Mouse (Mus musculus) brain, embryonic 14.5 days (tissue): ENCODE data around the gene Sugct.

Experiments used
- CTCF ChIP-seq: fragments of 200-500 bp; IDR thresholded peaks from 2 replicates; pipeline ENCODE4 v1.5.1; 2012; ENCODE audit warnings: inconsistent platforms, mild to moderate bottlenecking, moderate library complexity, borderline replicate concordance; ENCODE audit not compliant: insufficient read depth, insufficient read length; ENCODE audit errors: extremely low read depth
- POLR2A ChIP-seq: fragments of 200-500 bp; IDR thresholded peaks from 2 replicates; pipeline ENCODE4 v1.6.1; 2012; ENCODE audit warnings: mild to moderate bottlenecking, inconsistent platforms, borderline replicate concordance; ENCODE audit not compliant: poor library complexity, insufficient read depth, insufficient read length, severe bottlenecking; ENCODE audit errors: extremely low read depth

- TF ChIP-seq POLR2A (no peak), CTCF (no peak)
These were observed 530.6 kb downstream of the Sugct start for GRCm38 (mm10) chr13:17164721-17165120.
